Mouse (Mus musculus): Measurements from ENCODE around the gene Gm20431.

GRCm38 (mm10) chr2:167709969-167710368, 48.7 kb upstream of the Gm20431 start:
- TF ChIP-seq CTCF (IDR thresholded peaks at IDR 0.05; ENCODE audit: control insufficient read depth, insufficient read depth, insufficient replicate concordance, low read depth, low read length) (no peak), POLR2A (IDR thresholded peaks at IDR 0.05; ENCODE audit: control insufficient read depth, low read depth, low read length) (no peak)

Data from testis, adult 2 months (tissue).